Mouse (Mus musculus) neural tube, embryonic 14.5 days (tissue): Measurements from ENCODE around the gene Klhdc2. TPM values are rescaled to one million over a fixed set of nuclear protein-coding genes. Genes with fewer than 3 reads are reported as not detected.

Experiments
- ATAC-seq: fragments of 200-750 bp; cut with Nextera tagmentation; 2 replicates; pipeline ENCODE4 v1.8.0; 2017; ENCODE audit warnings: low read depth, mild to moderate bottlenecking, moderate TSS enrichment, moderate library complexity
- H3K27ac ChIP-seq: fragments of 300-500 bp; sonication (generic); 2 replicates; pipeline ENCODE4 v1.5.1; 2014; ENCODE audit warnings: low read depth, mild to moderate bottlenecking, control low read depth, low read length, moderate library complexity, mixed read lengths
- H3K27me3 ChIP-seq: fragments of 300-500 bp; sonication (generic); 2 replicates; pipeline ENCODE4 v1.6.1; 2014; ENCODE audit warnings: low read length; ENCODE audit not compliant: control insufficient read depth, insufficient read depth
- H3K36me3 ChIP-seq: fragments of 300-500 bp; sonication (generic); 2 replicates; pipeline ENCODE4 v1.6.1; 2014; ENCODE audit warnings: low read length, mixed read lengths; ENCODE audit not compliant: control insufficient read depth, insufficient read depth
- H3K4me1 ChIP-seq: fragments of 300-500 bp; sonication (generic); 2 replicates; pipeline ENCODE4 v1.6.1; 2014; ENCODE audit warnings: low read length; ENCODE audit not compliant: control insufficient read depth, insufficient read depth
- H3K4me2 ChIP-seq: fragments of 300-500 bp; sonication (generic); 2 replicates; pipeline ENCODE4 v1.6.1; 2014; ENCODE audit warnings: mild to moderate bottlenecking, low read depth, low read length, control low read depth
- H3K4me3 ChIP-seq: fragments of 300-500 bp; sonication (generic); 2 replicates; pipeline ENCODE4 v1.5.1; 2014; ENCODE audit warnings: low read depth, low read length, control low read depth, mixed read lengths
- H3K9ac ChIP-seq: fragments of 300-500 bp; sonication (generic); replicated peaks from 2 replicates; pipeline ENCODE4 v1.6.1; 2014; ENCODE audit warnings: low read depth, mild to moderate bottlenecking, control low read depth, low read length, mixed read lengths
- H3K9me3 ChIP-seq: fragments of 300-500 bp; sonication (generic); 2 replicates; pipeline ENCODE4 v1.6.1; 2016; ENCODE audit warnings: low read length; ENCODE audit not compliant: control insufficient read depth
- WGBS: fragments of 180-500 bp; shearing (Covaris S2); extraction: QIAGEN DNeasy Blood & Tissue Kit; methylation state at CpG from one replicate; pipeline ENCODE4 v1.1.7; 2014; 5-methylcytosine and 5-hydroxymethylcytosine counted together
- polyA plus RNA-seq: library from polyadenylated mRNA; unstranded; fragments of >200 nt; fragmentation: Nextera tagmentation; extraction: Ambion mirVana; gene quantifications from 2 replicates; pipeline ENCODE4 v1.2.1, GENCODE M21; 2014

The Klhdc2 gene
- polyA plus RNA-seq, 1 experiment from 2014 or later = 296 TPM

- WGBS = 65% methylated on average over 1 of the region's 1 CpGs
- Histone ChIP-seq H3K4me3 (no peak overlapping the region), H3K9ac (no peak overlapping the region), H3K4me2 (no peak overlapping the region), H3K9me3 (no peaks in the 10 kb centered on the region), H3K4me1 (no peaks in the 10 kb centered on the region), H3K36me3 (no peaks in the 10 kb centered on the region), H3K27ac (no peak overlapping the region), H3K27me3 (no peaks in the 10 kb centered on the region)
- ATAC-seq = no peak
Measured at GRCm38 (mm10) chr12:69279931-69280469, 16.5 kb upstream of the Klhdc2 start.

- no peaks in the 10 kb centered on the region for H3K36me3 ChIP-seq
- H3K4me1 ChIP-seq = no peaks in the 10 kb centered on the region
- H3K9ac ChIP-seq = no peak overlapping the region
- ATAC-seq = no peak
- no peak overlapping the region for H3K4me3 ChIP-seq
- WGBS = 91% methylated on average over 3 of the region's 3 CpGs
- no peak overlapping the region for H3K4me2 ChIP-seq
- H3K27ac ChIP-seq = no peak overlapping the region
- H3K27me3 ChIP-seq = no peaks in the 10 kb centered on the region
- no peaks in the 10 kb centered on the region for H3K9me3 ChIP-seq
Measured at GRCm38 (mm10) chr12:69280915-69281314, 15.6 kb upstream of the Klhdc2 start.

- H3K4me2 ChIP-seq = no peak overlapping the region
- H3K27ac ChIP-seq = no peak overlapping the region
- H3K27me3 ChIP-seq = no peaks in the 10 kb centered on the region
- no peaks in the 10 kb centered on the region for H3K4me1 ChIP-seq
- H3K4me3 ChIP-seq = no peak overlapping the region
- ATAC-seq = no peak
- H3K36me3 ChIP-seq = no peaks in the 10 kb centered on the region
- no peak overlapping the region for H3K9ac ChIP-seq
- 90% methylated on average over 7 of the region's 7 CpGs for WGBS
- no peaks in the 10 kb centered on the region for H3K9me3 ChIP-seq
Measured at GRCm38 (mm10) chr12:69283146-69283545, 13.3 kb upstream of the Klhdc2 start.

GRCm38 (mm10) chr12:69287535-69287934 lies 8.9 kb upstream of the Klhdc2 start:
- Histone ChIP-seq H3K4me1 (no peaks in the 10 kb centered on the region), H3K36me3 (no peaks in the 10 kb centered on the region), H3K27ac (no peak overlapping the region), H3K4me2 (no peak overlapping the region), H3K9me3 (no peaks in the 10 kb centered on the region), H3K9ac (no peak overlapping the region), H3K27me3 (no peaks in the 10 kb centered on the region), H3K4me3 (no peak overlapping the region)
- 87% methylated on average over 8 of the region's 8 CpGs for WGBS
- no peak for ATAC-seq

- Histone ChIP-seq H3K27me3 (no peaks in the 10 kb centered on the region), H3K9ac (no peak overlapping the region), H3K4me2 (no peak overlapping the region), H3K4me3 (no peak overlapping the region), H3K9me3 (no peaks in the 10 kb centered on the region), H3K27ac (no peak overlapping the region), H3K36me3 (no peaks in the 10 kb centered on the region), H3K4me1 (no peaks in the 10 kb centered on the region)
- WGBS = 83% methylated on average over 9 of the region's 9 CpGs
- no peak for ATAC-seq
Measured at GRCm38 (mm10) chr12:69288699-69289098, 7.8 kb upstream of the Klhdc2 start.

- no peaks in the 10 kb centered on the region for H3K9me3 ChIP-seq
- no peak overlapping the region for H3K4me2 ChIP-seq
- H3K27ac ChIP-seq = no peak overlapping the region
- no peak overlapping the region for H3K4me3 ChIP-seq
- no peak for ATAC-seq
- WGBS = 91% methylated on average over 6 of the region's 6 CpGs
- peaks cover 5% of the 10 kb centered on the region; the same call in 1 of the 2 replicates for H3K4me1 ChIP-seq
- no peaks in the 10 kb centered on the region for H3K27me3 ChIP-seq
- no peak overlapping the region for H3K9ac ChIP-seq
- no peaks in the 10 kb centered on the region for H3K36me3 ChIP-seq
Measured at GRCm38 (mm10) chr12:69292401-69292800, 4.1 kb upstream of the Klhdc2 start.

GRCm38 (mm10) chr12:69293815-69294214 lies 2.7 kb upstream of the Klhdc2 start:
- WGBS = 64% methylated on average over 2 of the region's 2 CpGs
- Histone ChIP-seq H3K27ac (no peak overlapping the region), H3K4me1 (peaks cover 14% of the 10 kb centered on the region), H3K36me3 (no peaks in the 10 kb centered on the region), H3K9me3 (no peaks in the 10 kb centered on the region), H3K27me3 (no peaks in the 10 kb centered on the region), H3K9ac (no peak overlapping the region), H3K4me3 (no peak overlapping the region), H3K4me2 (no peak overlapping the region)
- no peak for ATAC-seq

GRCm38 (mm10) chr12:69294936-69295335 lies 1.5 kb upstream of the Klhdc2 start:
- Histone ChIP-seq H3K4me1 (peaks cover 22% of the 10 kb centered on the region), H3K27ac (no peak overlapping the region), H3K9me3 (no peaks in the 10 kb centered on the region), H3K9ac (no peak overlapping the region), H3K4me2 (no peak overlapping the region), H3K36me3 (no peaks in the 10 kb centered on the region), H3K4me3 (no peak overlapping the region), H3K27me3 (no peaks in the 10 kb centered on the region)
- ATAC-seq = no peak
- 81% methylated on average over 2 of the region's 2 CpGs for WGBS

- H3K27ac ChIP-seq = peak overlapping the region; percentile 95
- H3K4me2 ChIP-seq = peak overlapping the region; percentile 50
- peaks cover 22% of the 10 kb centered on the region for H3K4me1 ChIP-seq
- H3K4me3 ChIP-seq = no peak overlapping the region; the same call in 1 of the 2 replicates
- ATAC-seq = no peak
- no peaks in the 10 kb centered on the region for H3K27me3 ChIP-seq
- H3K36me3 ChIP-seq = peaks cover 5% of the 10 kb centered on the region; the same call in 1 of the 2 replicates
- WGBS = 88% methylated on average over 4 of the region's 4 CpGs
- H3K9me3 ChIP-seq = no peaks in the 10 kb centered on the region
- peak overlapping the region; percentile 98; the same call in 1 of the 2 replicates for H3K9ac ChIP-seq
Measured at GRCm38 (mm10) chr12:69295651-69296050, 830 bp upstream of the Klhdc2 start.
